Mouse (Mus musculus): ENCODE results near the gene Eif3k.
A peak's percentile ranks its signal among the peaks of the same experiment; 100 is the strongest.

Gene Eif3k

DNA sequence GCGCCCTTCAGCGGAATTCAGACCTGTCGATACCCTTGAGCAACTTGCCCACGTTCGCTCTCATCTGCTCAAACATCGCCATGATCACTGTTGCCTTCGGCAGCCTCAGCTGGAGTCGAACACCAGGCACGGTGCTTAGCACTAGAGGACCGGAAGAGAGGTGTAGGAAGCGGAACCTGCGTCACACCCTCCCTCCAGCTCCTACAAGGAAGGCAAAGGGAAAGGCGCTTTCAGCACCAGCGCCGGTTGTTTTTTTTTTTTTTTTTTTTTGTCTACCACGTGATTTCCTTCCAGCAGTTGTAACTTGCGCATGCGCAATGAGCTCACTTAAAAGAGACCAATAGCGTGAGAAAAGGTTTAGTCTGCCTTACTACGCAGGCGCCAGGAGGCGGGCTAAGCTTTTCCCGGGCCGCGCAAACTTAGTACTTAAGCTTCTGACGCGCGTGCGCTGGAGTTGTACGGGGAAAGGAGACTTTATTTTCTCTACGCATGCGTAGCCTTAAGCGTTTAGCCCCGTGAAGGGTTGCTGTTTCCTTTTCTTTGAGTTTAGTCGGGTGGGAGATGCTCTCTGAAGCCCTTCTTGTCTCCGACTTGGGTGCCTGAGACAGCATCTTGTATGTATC lies at the start of gene Eif3k, which contains the start of gene Map4k1:
TSS of gene Eif3k (minus strand) at position 214 of the 623 bp plus-strand sequence.
TSS of gene Map4k1 (plus strand) at position 400 of the 623 bp plus-strand sequence.
- DNase-seq (ENCODE audit: low spot score): peak; percentile 98

DNA sequence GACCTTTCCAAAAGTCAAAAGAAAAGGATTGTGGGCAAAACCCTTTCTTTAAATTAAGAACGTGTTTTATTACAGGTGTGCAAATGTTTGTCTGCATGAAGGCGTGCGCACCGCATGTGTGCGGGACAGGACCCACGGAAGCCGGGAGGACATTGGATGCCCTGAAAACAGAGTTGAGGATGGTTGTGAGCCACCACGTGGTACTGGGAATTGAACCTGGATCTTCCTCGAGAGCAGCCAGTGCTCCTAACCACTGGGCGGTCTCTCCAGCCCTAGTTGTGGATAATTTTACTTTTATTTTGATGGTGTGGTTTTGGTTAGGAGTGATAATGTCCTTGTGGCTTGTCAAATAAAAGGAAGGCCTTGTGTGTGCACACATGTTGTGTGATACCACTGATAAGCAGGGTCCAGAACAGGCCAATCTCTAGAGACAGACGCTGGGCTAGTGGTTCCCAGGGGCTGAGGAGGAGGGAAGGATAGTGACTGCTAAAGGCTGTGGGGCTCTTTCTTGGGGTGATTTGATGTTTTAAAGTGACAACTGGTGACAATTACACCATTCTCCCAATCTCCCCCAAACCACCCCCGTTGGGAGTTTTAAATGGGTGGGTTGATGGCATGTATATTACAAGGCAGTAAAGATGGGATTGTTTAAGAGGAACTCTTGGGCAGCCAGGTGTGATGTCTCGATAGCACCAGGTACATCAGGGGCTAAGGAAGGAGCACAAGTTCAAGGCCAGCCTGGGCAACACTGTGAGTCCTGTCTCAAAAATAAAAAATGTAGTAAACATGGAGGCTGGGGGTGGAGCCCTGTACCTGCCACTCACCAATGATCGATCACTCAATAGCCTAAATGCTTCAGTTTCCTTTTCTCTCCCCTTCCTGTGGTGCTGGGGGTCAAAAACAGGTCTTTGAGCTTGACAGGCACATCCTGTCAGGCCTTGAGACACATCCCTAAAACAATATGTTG lies 48.3 kb upstream of the Eif3k start:
- DNase-seq (ENCODE audit: low spot score): no peak

DNA sequence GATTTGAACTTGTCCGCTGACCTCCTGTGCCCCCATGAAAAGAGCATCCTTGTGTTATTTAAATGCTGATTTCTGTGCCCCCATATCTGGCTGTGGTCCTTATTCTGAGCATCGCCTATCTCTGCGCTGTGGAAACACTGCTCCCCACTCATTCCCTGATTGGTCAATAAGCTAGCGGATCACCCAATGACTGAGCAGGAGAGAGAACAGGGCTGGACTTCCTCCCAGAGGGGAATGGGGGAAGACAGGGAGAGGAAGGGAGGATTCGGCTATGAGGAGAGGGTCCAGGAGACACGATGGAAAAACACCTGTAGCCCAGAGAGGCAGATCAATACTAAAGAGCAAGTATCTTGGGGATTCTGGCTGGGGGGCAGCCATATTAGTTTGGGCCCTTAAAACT lies 47.1 kb upstream of the Eif3k start:
- no peak for DNase-seq (ENCODE audit: low spot score)

DNA sequence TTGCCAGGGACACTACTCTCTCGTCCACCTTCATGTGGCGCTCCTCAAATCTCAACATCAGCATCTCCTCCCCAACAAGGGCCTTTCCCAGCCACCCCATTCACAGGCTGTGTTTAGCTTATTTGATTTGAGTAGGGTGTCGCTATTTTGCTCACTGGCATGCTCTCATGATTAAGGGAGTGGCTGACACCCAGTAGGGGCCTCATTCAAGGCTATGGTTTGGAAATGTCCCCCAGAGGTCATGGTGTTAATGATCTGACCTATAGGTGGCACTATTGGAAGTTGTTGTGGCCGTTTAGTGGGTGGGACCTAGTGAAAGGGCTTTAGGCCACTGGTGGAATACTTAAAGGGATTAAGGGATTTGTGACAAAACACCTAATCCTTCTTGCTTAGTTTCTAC lies 45.1 kb upstream of the Eif3k start:
- no peak for DNase-seq (ENCODE audit: low spot score)

DNA sequence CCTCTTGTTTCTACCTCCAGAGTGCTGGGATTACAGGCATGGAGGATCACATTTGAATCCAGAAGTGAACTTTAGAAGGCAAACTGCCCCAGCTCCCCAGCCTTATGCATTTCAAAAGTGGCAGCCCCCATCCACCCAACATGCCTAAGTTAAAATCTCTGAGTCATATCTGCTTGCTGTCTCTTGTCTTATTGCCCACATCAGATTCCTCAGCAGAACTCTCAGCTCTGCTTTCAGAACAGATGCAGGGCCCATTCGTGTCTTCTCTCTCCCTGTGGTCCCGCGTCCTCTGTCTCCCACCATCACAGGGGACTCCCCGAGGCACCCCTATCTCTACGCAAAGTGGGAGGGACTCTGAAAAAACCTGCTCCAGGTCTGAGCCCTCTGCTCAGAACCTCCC lies 44.5 kb upstream of the Eif3k start:
- DNase-seq (ENCODE audit: low spot score): no peak

DNA sequence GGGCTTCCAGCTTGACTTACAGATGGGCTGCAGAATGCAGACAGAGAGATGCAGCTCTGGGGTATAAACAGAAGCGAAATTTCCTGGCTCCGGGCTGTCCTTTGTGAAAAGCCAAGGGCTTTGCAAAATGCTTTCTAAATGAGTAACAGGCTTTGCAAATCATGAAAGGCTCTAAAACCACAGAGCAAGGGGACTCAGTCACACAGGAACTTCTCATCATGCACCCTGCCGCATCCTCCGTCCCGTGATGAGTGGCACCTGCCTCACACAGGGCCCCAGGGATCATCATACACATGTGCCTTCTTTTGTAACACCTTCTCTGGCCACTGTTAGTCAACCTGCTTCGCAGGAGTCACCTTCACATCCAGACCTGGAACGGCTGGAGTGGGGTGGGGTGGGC lies 43.9 kb upstream of the Eif3k start:
- no peak for DNase-seq (ENCODE audit: low spot score)

DNA sequence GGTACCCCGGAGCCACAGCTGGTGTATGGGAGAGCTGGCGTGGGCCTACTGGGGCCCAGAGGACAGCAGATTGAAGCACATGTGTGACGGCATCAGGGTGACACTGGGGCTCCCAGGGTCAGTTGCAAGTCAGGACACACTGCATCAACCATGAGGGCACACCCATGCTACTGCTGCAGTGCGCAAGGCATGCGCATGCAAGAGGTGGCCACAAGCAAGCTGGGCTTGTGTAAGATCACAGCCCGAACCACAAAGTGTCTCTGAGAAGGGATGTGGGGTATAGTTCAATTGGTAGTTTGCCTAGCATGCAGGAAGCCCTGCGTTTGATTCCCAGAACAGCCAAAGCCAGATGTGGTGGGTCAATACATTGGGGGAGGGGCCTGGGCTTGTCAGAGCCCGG lies 41.9 kb upstream of the Eif3k start:
- DNase-seq (ENCODE audit: low spot score): no peak

DNA sequence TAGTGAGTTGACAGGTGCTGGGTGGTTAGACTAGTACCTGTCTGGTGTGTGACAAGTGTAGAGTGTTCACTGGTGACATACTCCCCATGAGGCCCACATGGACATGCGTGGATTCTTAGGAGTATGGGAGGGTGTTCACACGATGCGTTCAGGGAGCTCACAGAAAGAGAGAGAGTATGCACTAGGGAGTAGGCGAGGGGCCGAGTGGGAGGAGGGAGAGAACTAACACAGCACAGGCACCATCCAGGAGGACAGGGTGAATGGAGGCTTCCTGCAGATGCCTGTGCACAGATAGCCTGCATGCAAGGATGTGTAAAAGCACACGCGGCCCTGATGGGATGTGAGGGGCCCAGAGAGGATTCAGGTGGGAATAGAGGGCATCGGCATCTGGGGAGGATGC lies 40.8 kb upstream of the Eif3k start:
- DNase-seq (ENCODE audit: low spot score): no peak

DNA sequence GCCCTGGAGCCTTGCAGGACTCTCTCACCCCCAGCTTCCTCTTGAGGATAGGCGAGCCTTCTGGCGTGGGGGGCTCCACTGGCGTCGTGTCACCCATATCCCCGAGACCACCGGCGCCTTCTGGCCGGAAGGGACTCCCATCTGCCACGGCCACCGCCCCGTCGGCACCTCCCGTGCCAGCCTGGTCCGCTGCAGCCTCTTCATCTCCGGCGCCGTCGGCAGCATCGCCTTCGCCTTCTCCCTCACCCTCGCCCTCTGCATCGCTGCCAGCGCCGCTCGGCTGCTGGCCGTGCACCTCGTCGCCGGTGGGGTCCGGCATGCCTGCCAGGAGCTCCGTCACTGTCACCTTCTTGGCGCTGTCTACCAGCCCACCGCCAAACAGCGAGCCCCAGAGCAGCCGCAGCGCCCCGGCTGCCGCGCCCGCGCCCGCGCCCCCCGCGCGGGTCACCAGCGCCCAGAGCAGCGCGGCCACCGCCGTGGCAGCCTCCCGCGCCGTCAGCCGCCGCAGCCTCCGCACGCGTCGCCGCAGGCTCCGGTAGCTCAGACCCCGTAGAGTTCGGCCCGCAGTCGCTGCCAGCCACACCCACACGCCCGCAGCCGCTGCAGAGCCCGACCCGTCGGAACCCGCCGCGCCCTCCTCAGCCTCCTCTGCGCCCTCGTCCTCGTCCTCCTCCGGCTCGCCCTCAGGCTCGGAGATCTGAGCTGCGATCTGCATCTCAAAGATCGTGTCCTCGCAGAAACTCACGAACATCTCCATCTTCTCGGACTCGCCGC lies 38.0 kb upstream of the Eif3k start:
- no peak for DNase-seq (ENCODE audit: low spot score)

DNA sequence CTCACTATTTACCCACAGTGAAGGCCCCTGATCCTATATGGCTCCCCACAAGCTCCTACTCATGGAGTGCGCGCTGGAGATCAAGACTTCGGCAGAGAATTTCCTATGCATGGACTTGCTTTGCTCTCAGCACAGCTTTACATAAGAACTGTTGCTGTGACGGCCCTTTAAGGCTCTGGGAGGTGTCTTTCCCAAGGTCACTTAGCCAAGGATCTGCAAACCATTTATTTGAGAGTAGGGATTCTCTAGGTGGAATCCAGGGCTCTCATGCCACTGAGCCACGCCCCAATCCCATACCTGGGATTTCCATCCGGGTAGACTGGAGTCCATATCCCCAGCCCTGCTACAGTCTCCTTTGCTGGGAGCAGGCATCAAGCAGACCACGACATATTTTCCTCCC lies 35.6 kb upstream of the Eif3k start:
- DNase-seq (ENCODE audit: low spot score): no peak

DNA sequence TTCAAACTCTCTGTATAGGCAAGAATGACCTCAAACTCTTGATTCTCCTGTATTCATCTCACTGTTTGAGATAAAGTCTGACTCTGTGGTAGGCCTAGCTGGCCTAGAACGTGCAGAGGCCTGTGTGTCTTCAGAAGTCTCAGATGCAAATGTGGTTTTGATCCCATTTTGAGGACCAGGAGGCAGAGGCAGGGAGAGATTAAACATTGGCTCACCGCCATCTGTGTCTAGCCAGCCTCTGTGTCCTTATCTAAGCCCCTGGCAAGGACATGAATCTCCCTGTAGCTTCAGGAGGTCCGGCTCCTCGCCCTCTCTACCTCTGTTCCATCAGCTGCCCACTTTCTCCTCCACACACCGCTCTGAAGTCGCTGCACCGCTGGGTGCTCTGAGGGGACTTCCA lies 34.8 kb upstream of the Eif3k start:
- DNase-seq (ENCODE audit: low spot score): no peak

DNA sequence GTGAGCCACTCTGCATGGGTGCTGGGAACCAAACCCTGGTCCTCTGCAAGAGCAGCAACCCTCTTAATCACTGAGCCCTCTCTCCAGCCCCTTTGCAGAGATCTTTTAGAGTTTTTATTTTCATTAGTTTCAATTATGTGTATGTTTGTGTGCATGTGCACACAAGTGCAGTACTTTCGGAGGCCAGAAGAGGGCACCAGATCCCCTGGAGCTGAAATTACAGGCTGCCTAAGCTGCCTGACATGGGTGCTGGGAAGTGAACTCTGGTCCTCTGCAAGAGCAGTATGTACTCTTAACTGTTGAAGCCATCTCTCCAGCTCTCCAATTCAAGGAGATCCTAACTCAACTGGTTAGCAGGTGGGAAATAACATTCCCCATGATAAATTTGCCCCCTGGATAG lies 33.3 kb upstream of the Eif3k start:
- no peak for DNase-seq (ENCODE audit: low spot score)

DNA sequence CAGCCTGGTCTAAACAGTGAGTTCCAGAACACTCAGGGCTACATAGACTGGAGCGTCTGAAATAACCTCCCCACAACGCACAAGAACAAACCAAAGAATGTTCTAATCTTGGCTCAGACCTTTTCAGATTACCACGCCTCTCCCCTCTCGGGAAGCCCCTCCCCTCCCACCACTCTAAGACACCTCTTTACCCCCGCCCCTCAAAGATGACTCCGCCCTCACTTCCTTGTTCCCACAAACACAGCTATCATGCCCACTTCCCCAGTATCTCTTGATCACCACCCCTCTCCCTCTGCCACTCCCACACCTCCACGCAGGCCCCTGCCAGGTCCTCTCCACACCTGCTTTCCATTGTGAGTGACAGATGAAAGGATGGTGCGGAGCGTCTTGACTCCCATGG lies 27.1 kb upstream of the Eif3k start:
- DNase-seq (ENCODE audit: low spot score): no peak

DNA sequence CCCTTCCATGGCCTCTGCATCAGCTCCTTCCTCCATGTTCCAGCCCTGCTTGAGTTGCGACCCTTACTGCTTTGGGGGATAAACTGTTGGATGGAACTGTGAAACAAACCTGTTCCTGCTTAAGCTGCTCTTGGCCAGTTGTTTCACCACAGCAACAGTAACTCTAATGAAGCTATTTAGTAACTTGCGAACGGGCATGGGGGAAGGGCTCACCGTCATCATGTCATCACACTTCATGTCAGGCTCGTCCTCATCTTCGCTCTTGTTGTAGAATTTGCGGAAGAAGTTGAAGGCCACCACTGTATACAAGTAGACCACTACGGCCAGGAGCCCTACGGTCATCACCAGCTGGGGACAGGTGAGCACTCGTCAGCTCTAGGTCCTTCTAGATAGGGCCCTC lies 26.5 kb upstream of the Eif3k start:
- DNase-seq (ENCODE audit: low spot score): no peak

DNA sequence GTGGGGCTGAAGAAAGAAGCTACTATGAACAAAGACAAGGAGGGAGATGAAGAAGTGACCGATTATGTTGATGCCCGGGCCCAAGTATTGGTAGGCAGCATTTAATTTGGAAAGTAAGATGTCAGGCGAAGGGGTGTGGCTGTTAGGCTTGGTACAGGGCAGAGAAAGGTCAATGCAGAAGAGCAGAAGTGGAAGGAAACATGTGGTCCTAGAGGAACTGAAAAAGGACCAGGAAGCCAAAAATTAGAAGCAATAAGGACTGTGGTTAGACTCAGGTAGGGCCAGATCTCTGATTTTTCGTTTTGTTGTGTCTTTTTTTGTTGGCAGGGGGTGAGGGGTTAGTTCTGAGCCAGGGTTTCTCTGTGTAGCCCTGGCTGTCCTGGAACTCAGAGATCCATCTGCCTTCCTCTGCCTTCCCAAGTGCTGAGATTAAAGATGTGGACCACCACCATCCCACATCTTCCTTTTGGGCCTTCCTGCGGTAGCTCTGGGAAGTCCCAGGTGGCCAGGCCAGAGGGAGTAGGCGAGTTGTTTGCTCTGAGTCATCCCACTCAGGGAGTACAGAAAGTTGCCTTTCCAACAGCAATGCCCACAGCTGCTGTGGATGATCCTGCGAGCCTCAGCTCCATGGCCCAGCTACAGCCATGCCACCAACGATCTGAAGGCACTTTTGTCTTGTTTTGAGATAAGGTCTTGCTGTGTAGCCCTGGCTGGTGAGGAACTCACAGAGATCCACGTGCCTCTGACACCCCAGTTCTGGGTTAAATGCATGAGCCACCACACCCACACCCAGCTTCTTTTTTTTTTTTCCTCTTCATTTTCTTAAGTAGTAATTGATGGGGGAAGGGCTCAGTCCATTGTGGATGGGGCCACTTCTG lies 25.8 kb upstream of the Eif3k start:
- no peak for DNase-seq (ENCODE audit: low spot score)

DNA sequence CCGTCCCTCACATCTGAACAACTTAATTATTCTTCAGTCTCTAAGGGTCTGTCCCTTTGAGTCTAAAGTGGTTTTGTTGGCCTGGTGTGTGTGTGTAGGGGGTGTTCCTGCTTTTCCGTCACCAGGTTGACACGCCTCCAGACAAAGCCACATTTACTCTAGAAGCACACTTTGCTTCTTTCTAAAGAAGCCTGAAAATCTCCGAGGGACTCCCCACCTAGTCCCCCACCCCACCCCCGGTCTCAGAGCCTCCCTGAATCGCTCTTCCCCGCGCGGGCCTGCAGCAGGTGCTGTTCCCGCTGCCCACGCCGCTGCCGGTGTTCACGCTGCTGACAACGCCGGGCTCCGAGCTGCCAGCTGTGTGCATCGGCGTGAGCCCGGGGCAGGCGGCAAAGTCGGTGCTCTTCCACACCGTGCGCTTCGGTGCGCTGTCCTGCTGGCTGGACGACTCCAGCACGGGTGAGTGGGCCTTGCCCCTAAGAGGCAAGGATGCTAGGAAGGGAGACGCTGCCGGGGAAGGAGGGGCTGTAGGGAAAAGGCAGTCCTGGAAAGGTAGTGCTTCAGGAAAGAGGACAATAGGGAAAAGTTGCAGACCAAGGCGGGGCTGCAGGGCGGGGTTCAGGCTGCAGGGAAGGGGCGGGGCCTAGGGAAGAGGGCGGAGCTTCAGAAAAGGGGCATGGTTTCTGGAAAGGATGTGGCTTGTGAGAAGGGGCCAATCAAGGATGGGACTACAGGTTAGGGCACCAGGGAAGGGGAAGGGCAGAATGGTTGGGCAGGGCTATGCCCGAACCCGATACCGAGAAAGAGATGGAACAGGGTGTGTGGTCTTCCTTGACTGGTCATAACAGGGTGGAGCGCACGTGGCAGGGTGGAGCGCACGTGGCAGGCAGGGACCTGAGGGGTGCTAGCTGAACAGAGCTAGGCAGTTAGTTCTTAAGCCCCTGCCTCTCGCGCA lies 19.3 kb upstream of the Eif3k start:
- DNase-seq (ENCODE audit: low spot score): peak; percentile 63

DNA sequence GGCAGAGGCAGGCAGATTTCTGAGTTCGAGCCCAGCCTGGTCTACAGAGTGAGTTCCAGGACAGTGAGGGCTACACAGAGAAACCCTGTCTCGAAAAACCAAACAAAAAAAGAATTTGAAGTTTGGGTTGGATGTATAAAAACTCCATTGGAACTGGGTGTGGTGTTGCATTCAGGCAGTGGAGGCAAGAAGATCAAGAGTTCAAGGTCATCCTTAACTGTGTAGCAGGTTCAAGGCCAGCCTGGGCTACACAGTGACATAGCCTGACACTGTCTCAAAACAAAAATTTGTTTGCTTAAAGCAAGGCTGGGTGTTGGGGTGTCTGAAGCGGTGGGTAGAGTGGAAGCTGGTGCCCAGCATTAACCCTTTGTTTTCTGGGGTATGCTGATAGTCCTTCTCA lies 11.7 kb upstream of the Eif3k start:
- DNase-seq (ENCODE audit: low spot score): no peak

DNA sequence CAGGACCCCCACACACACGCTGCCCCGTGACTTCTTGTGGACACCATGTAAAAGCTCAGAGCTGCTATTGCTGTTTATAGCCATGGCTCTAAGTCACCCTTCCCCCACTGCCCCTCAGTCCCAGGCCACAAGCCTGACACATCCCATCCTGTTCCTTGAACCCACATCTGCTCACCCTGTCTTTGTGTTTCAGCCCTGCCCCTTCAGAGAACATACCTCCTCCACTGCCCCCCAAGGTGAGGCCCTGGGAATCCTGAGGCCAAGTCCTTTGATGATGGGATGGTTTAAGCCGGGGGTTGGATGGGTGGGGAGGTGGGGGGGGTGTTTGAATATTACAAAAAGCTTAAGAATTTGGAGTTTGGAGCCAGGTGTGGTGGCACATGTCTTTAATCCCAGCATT lies 11.3 kb upstream of the Eif3k start:
- DNase-seq (ENCODE audit: low spot score): no peak

DNA sequence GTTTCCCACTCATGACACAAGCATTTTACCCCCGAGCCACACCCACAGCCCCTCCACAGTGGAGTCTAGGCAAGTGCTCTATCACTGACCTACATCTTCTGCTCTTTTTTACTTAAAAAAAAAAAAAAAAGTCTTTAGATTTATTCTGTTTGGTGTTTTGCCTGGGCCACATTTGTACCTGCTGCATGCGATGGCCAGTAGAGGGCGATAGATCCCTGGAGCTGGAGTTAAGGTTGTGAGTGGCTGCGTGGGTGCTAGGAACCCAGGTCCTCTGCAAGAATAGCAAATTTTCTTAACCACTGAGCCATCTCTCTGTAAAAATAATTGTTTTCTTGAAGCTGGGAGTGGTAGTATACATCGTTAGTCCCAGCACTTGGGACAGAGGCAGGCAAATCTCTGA lies 10.0 kb upstream of the Eif3k start:
- DNase-seq (ENCODE audit: low spot score): no peak

DNA sequence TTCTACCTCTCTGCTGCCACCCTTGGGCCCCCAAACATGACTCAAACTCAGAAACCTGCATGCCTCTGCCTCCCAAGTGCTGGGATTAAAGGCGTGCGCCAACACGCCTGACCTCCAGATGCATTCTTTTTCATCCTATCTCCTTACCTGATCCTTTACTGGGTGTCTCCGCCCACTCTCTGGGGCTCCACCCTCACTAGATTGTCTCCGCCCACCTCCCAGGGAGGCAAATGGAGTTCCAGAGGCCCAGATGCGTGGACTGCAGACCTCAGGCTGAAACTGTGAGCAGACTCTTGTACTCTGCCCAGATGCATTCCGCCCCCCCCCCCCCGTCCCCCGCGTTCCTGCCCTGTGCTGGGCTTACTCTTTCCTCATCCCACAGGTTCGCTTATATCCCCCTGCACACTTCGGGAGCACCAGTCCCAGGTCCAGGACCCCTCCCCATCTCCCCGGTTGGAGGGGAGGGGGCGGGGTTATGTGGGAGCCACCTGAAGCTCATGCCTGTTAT lies 9.2 kb upstream of the Eif3k start:
- no peak for DNase-seq (ENCODE audit: low spot score)
